Mouse (Mus musculus) lung, postnatal 0 days (tissue): ENCODE measurements around the gene Nt5dc1. TPM values are rescaled to one million over a fixed set of nuclear protein-coding genes. Genes with fewer than 3 reads are reported as not detected.
"Not testable (repeated sequence)": the region's sequence is repeated elsewhere in the genome, so short reads cannot be mapped to it uniquely, and the experiment has no call there.

Source experiments
- ATAC-seq: fragments of 200-750 bp; cut with Nextera tagmentation; 2 replicates; pipeline ENCODE4 v1.8.0; 2017; ENCODE audit warnings: moderate library complexity
- DNase-seq: peaks from one replicate; pipeline ENCODE4 v3.0.0-alpha.2; 2016; ENCODE audit warnings: low spot score
- H3K27ac ChIP-seq: fragments of 300-500 bp; sonication (generic); 2 replicates; pipeline ENCODE4 v1.5.1; 2014; ENCODE audit warnings: antibody characterized with exemption, mild to moderate bottlenecking, low read length, mixed read lengths
- H3K27me3 ChIP-seq: fragments of 300-500 bp; sonication (generic); replicated peaks from 2 replicates; pipeline ENCODE4 v1.6.1; 2014; ENCODE audit warnings: low read length, mixed read lengths; ENCODE audit not compliant: insufficient read depth
- H3K36me3 ChIP-seq: fragments of 300-500 bp; sonication (generic); 2 replicates; pipeline ENCODE4 v1.6.1; 2014; ENCODE audit warnings: low read length, mixed read lengths; ENCODE audit not compliant: insufficient read depth
- H3K4me1 ChIP-seq: fragments of 300-500 bp; sonication (generic); 2 replicates; pipeline ENCODE4 v1.6.1; 2014; ENCODE audit warnings: antibody characterized with exemption, low read depth, low read length, mixed read lengths; ENCODE audit not compliant: insufficient read depth
- H3K4me2 ChIP-seq: fragments of 300-500 bp; sonication (generic); replicated peaks from 2 replicates; pipeline ENCODE4 v1.6.1; 2014; ENCODE audit warnings: low read depth, mild to moderate bottlenecking, low read length, moderate library complexity, mixed read lengths
- H3K4me3 ChIP-seq: fragments of 300-500 bp; sonication (generic); 2 replicates; pipeline ENCODE4 v1.5.1; 2014; ENCODE audit warnings: low read depth, low read length
- H3K9ac ChIP-seq: fragments of 300-500 bp; sonication (generic); replicated peaks from 2 replicates; pipeline ENCODE4 v1.6.1; 2014; ENCODE audit warnings: low read depth, mild to moderate bottlenecking
- H3K9me3 ChIP-seq: fragments of 300-500 bp; sonication (generic); 2 replicates; pipeline ENCODE4 v1.6.1; 2016; ENCODE audit warnings: low read length, mixed read lengths
- CTCF ChIP-seq: IDR thresholded peaks from 2 replicates; pipeline ENCODE4 v1.5.1; 2016; ENCODE audit warnings: antibody characterized with exemption, mild to moderate bottlenecking
- EP300 ChIP-seq: IDR thresholded peaks from 2 replicates; pipeline ENCODE4 v1.6.1; 2016; ENCODE audit warnings: antibody characterized with exemption, mild to moderate bottlenecking, control low read depth
- WGBS: fragments of 180-500 bp; shearing (Covaris S2); extraction: QIAGEN DNeasy Blood & Tissue Kit; methylation state at CpG from one replicate; pipeline ENCODE4 v1.1.7; 2014; 5-methylcytosine and 5-hydroxymethylcytosine counted together
- polyA plus RNA-seq: library from polyadenylated mRNA; unstranded; fragments of >200 nt; fragmentation: Nextera tagmentation; extraction: Ambion mirVana; gene quantifications from 2 replicates; pipeline ENCODE4 v1.2.1, GENCODE M21; 2015

Nt5dc1 gene
- polyA plus RNA-seq, 1 experiment from 2014 or later: 11.3 TPM

GRCm38 (mm10) chr10:34281962-34282388, 136.4 kb downstream of the Nt5dc1 start, which contains the start of gene Tspyl1:
Gene Tspyl1, plus strand, starts transcription at chr10:34282190.
- peak; percentile 98 for DNase-seq
- peak; percentile 92 for TF ChIP-seq EP300
- TF ChIP-seq CTCF: no peak
- peaks cover 10% of the 10 kb centered on the region; the same call in 1 of the 2 replicates for H3K4me1 ChIP-seq
- H3K27ac ChIP-seq: peak within 1 kb of the TSS; percentile 90
- peak within 1 kb of the TSS; percentile 96 for H3K9ac ChIP-seq
- under 1% methylated on average over 38 of the region's 38 CpGs for WGBS
- no peaks in the 10 kb centered on the region for H3K36me3 ChIP-seq
- no peaks in the 10 kb centered on the region for H3K9me3 ChIP-seq
- peak within 1 kb of the TSS; percentile 69 for H3K4me2 ChIP-seq
- peak within 1 kb of the TSS; percentile 99 for H3K4me3 ChIP-seq
- peak; percentile 98 for ATAC-seq
- no peaks in the 10 kb centered on the region for H3K27me3 ChIP-seq

- peak; percentile 32 for DNase-seq
- Histone ChIP-seq H3K27me3 (no peaks in the 10 kb centered on the region), H3K9me3 (no peaks in the 10 kb centered on the region), H3K36me3 (no peaks in the 10 kb centered on the region), H3K9ac (peak overlapping the region; percentile 96; the same call in 1 of the 2 replicates), H3K4me2 (peak overlapping the region; percentile 69), H3K27ac (0 out of 2 replicates have a peak overlapping the region, but pooled peaks have one; percentile 90), H3K4me1 (peaks cover 10% of the 10 kb centered on the region; the same call in 1 of the 2 replicates), H3K4me3 (peak overlapping the region; percentile 99)
- WGBS: 18% methylated on average over 14 of the region's 14 CpGs
- TF ChIP-seq CTCF: no peak
- ATAC-seq: peak; percentile 9
Observed at GRCm38 (mm10) chr10:34281211-34281961, 137.0 kb downstream of the Nt5dc1 start.

GRCm38 (mm10) chr10:34280591-34281175, 137.7 kb downstream of the Nt5dc1 start:
- H3K36me3 ChIP-seq: no peaks in the 10 kb centered on the region
- peaks cover 10% of the 10 kb centered on the region; the same call in 1 of the 2 replicates for H3K4me1 ChIP-seq
- H3K27ac ChIP-seq: no peak overlapping the region
- no peaks in the 10 kb centered on the region for H3K9me3 ChIP-seq
- H3K9ac ChIP-seq: no peak overlapping the region
- peak; percentile 15; the same call in 1 of the 2 replicates for TF ChIP-seq EP300
- peak; percentile 85 for TF ChIP-seq CTCF
- peak overlapping the region; percentile 69 for H3K4me2 ChIP-seq
- ATAC-seq: no peak
- peak; percentile 83 for DNase-seq
- H3K4me3 ChIP-seq: peak overlapping the region; percentile 16; the same call in 1 of the 2 replicates
- no peaks in the 10 kb centered on the region for H3K27me3 ChIP-seq
- 20% methylated on average over 13 of the region's 13 CpGs for WGBS

- no peak for ATAC-seq
- Histone ChIP-seq H3K4me3 (no peak overlapping the region), H3K27ac (no peak overlapping the region), H3K4me2 (no peak overlapping the region), H3K36me3 (no peaks in the 10 kb centered on the region), H3K27me3 (no peaks in the 10 kb centered on the region), H3K9me3 (no peaks in the 10 kb centered on the region), H3K9ac (no peak overlapping the region), H3K4me1 (no peaks in the 10 kb centered on the region)
- 19% methylated on average over 7 of the region's 7 CpGs for WGBS
- DNase-seq: peak; percentile 45
- TF ChIP-seq CTCF (no peak), EP300 (no peak)
Observed at GRCm38 (mm10) chr10:34271681-34272080, 146.7 kb downstream of the Nt5dc1 start.

- Histone ChIP-seq H3K4me2 (no peak overlapping the region), H3K9ac (no peak overlapping the region), H3K36me3 (no peaks in the 10 kb centered on the region), H3K27ac (no peak overlapping the region), H3K9me3 (no peaks in the 10 kb centered on the region), H3K4me1 (no peaks in the 10 kb centered on the region), H3K27me3 (no peaks in the 10 kb centered on the region), H3K4me3 (no peak overlapping the region)
- no peak for DNase-seq
- 69% methylated on average over 5 of the region's 5 CpGs for WGBS
- no peak for ATAC-seq
- TF ChIP-seq EP300 (no peak), CTCF (no peak)
Observed at GRCm38 (mm10) chr10:34267312-34268070, 150.9 kb downstream of the Nt5dc1 start.

GRCm38 (mm10) chr10:34265106-34265505, 153.2 kb downstream of the Nt5dc1 start:
- 86% methylated on average over 4 of the region's 4 CpGs for WGBS
- TF ChIP-seq CTCF (no peak), EP300 (no peak)

GRCm38 (mm10) chr10:34252833-34253232, 165.5 kb downstream of the Nt5dc1 start:
- H3K27me3 ChIP-seq, ATAC-seq, H3K9ac ChIP-seq, DNase-seq, H3K36me3 ChIP-seq, H3K27ac ChIP-seq, H3K4me1 ChIP-seq, H3K4me3 ChIP-seq, H3K9me3 ChIP-seq, H3K4me2 ChIP-seq: not testable (repeated sequence)
- 88% methylated on average over 9 of the region's 9 CpGs for WGBS

More at GRCm38 (mm10) chr10:34265106-34265505, 153.2 kb downstream of the Nt5dc1 start:
- ATAC-seq (no peak), DNase-seq (no peak)
- no peak overlapping the region for H3K4me3 ChIP-seq
- H3K27me3 ChIP-seq: no peaks in the 10 kb centered on the region
- no peaks in the 10 kb centered on the region for H3K36me3 ChIP-seq
- H3K4me1 ChIP-seq: no peaks in the 10 kb centered on the region
- no peak overlapping the region for H3K27ac ChIP-seq
- H3K4me2 ChIP-seq: no peak overlapping the region
- H3K9ac ChIP-seq: no peak overlapping the region
- no peaks in the 10 kb centered on the region for H3K9me3 ChIP-seq
